Mouse (Mus musculus) T-helper 2 cell (primary cell): ENCODE data around the gene Ncapg2.

Experiments
- in situ Hi-C: fragments of 300-600 bp; cut with MboI, MseI; formaldehyde crosslinking; loops from one replicate; pipeline ENCODE4 v1.15.1; 2025; ENCODE audit warnings: high pct_unique_total_duplicates

Ncapg2 gene

GRCm38 (mm10) chr12:116405045-116405835 lies at the start of gene Ncapg2:
TSS of gene Ncapg2 (plus strand) at chr12:116405402.
- in situ Hi-C loops = no loop called here

GRCm38 (mm10) chr12:116362091-116362490 lies 43.1 kb upstream of the Ncapg2 start:
- in situ Hi-C loops = loop anchor here (25.0 kb wide), 1 partner anchor 1325 kb away; no protein-coding TSS in a partner anchor

- in situ Hi-C loops = loop anchor here (25.0 kb wide), 1 partner anchor 1330 kb away; no protein-coding TSS in a partner anchor
Observed at GRCm38 (mm10) chr12:116366900-116367299, 38.3 kb upstream of the Ncapg2 start.

GRCm38 (mm10) chr12:116367346-116367745 lies 37.9 kb upstream of the Ncapg2 start:
- in situ Hi-C loops = loop anchor here (25.0 kb wide), 1 partner anchor 1330 kb away; no protein-coding TSS in a partner anchor

GRCm38 (mm10) chr12:116368857-116369256 lies 36.3 kb upstream of the Ncapg2 start:
- in situ Hi-C loops = loop anchor here (25.0 kb wide), 1 partner anchor 1332 kb away; no protein-coding TSS in a partner anchor

- in situ Hi-C loops = no loop called here
Observed at GRCm38 (mm10) chr12:116383101-116383500, 22.1 kb upstream of the Ncapg2 start.

- in situ Hi-C loops = no loop called here
Observed at GRCm38 (mm10) chr12:116383995-116384394, 21.2 kb upstream of the Ncapg2 start.

- in situ Hi-C loops = no loop called here
Observed at GRCm38 (mm10) chr12:116386802-116387201, 18.4 kb upstream of the Ncapg2 start.

- in situ Hi-C loops = no loop called here
Observed at GRCm38 (mm10) chr12:116389868-116390267, 15.3 kb upstream of the Ncapg2 start.

GRCm38 (mm10) chr12:116394327-116394726 lies 10.9 kb upstream of the Ncapg2 start:
- in situ Hi-C loops = no loop called here

GRCm38 (mm10) chr12:116395312-116395711 lies 9.9 kb upstream of the Ncapg2 start:
- in situ Hi-C loops = no loop called here

GRCm38 (mm10) chr12:116396072-116396695 lies 9.0 kb upstream of the Ncapg2 start:
- in situ Hi-C loops = no loop called here

- in situ Hi-C loops = loop anchor here (5.0 kb wide), 2 partner anchors 142 to 357 kb away; partner anchors contain the start of genes Wdr60 and Zfp386
Observed at GRCm38 (mm10) chr12:116404012-116404679, 1.1 kb upstream of the Ncapg2 start.

- in situ Hi-C loops = no loop called here
Observed at GRCm38 (mm10) chr12:116405836-116406155, 594 bp downstream of the Ncapg2 start.

GRCm38 (mm10) chr12:116407883-116408282 lies 2.7 kb downstream of the Ncapg2 start:
- in situ Hi-C loops = no loop called here

GRCm38 (mm10) chr12:116414941-116415340 lies 9.7 kb downstream of the Ncapg2 start:
- in situ Hi-C loops = loop anchor here (5.0 kb wide), 1 partner anchor 42 kb away; no protein-coding TSS in a partner anchor

- in situ Hi-C loops = loop anchor here (5.0 kb wide), 1 partner anchor 41 kb away; no protein-coding TSS in a partner anchor
Observed at GRCm38 (mm10) chr12:116416514-116416913, 11.3 kb downstream of the Ncapg2 start.

- in situ Hi-C loops = no loop called here
Observed at GRCm38 (mm10) chr12:116421656-116422055, 16.5 kb downstream of the Ncapg2 start.

GRCm38 (mm10) chr12:116425392-116425791 lies 20.2 kb downstream of the Ncapg2 start:
- in situ Hi-C loops = no loop called here

- in situ Hi-C loops = no loop called here
Observed at GRCm38 (mm10) chr12:116433742-116434141, 28.5 kb downstream of the Ncapg2 start.

GRCm38 (mm10) chr12:116435232-116435631 lies 30.0 kb downstream of the Ncapg2 start:
- in situ Hi-C loops = no loop called here

GRCm38 (mm10) chr12:116436125-116436524 lies 30.9 kb downstream of the Ncapg2 start:
- in situ Hi-C loops = no loop called here
